Mouse (Mus musculus) lung, adult 2 months (tissue): ENCODE measurements around the gene Nbl1.

ENCODE experiments used
- CTCF ChIP-seq: fragments of 200-500 bp; IDR thresholded peaks from 2 replicates; pipeline ENCODE4 v1.5.1; 2011; ENCODE audit warnings: mild to moderate bottlenecking, low read length, control low read depth; ENCODE audit not compliant: insufficient read depth
- POLR2A ChIP-seq: fragments of 200-500 bp; IDR thresholded peaks from 2 replicates; pipeline ENCODE4 v1.6.1; 2011; ENCODE audit warnings: low read depth, mild to moderate bottlenecking, control low read depth, low read length, borderline replicate concordance; ENCODE audit errors: extremely low read depth

DNA sequence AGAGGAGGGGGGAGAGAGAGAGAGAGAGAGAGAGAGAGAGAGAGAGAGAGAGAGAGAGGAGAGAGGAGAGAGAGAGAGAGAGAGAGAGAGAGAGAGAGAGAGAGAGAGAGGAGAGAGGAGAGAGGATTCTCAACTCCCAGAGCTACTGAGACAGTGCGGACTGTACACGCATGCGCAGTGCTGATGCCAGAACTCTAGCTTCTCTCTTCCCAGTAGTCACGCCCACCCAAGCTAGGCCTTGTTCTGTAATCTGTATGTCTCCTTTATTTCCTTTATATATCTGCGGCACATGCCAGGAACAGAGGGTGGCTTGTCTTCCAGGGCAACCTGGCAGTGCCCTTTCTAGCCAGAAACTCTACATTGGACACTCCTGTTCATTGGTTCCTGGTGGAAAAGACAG, 28.0 kb downstream of the Nbl1 start:
- TF ChIP-seq POLR2A (no peak), CTCF (no peak)
